Mouse (Mus musculus) C2C12 (cell line): ENCODE results near the gene 9530068E07Rik.

Experiments used
- CEBPB ChIP-seq: IDR thresholded peaks from one replicate; pipeline ENCODE4 v1.6.1; 2011; ENCODE audit warnings: low read depth, mild to moderate bottlenecking, control low read depth, moderate library complexity
- CTCF ChIP-seq: IDR thresholded peaks from one replicate; pipeline ENCODE4 v1.5.1; 2011; ENCODE audit not compliant: control insufficient read depth, insufficient read depth, insufficient read length

DNA sequence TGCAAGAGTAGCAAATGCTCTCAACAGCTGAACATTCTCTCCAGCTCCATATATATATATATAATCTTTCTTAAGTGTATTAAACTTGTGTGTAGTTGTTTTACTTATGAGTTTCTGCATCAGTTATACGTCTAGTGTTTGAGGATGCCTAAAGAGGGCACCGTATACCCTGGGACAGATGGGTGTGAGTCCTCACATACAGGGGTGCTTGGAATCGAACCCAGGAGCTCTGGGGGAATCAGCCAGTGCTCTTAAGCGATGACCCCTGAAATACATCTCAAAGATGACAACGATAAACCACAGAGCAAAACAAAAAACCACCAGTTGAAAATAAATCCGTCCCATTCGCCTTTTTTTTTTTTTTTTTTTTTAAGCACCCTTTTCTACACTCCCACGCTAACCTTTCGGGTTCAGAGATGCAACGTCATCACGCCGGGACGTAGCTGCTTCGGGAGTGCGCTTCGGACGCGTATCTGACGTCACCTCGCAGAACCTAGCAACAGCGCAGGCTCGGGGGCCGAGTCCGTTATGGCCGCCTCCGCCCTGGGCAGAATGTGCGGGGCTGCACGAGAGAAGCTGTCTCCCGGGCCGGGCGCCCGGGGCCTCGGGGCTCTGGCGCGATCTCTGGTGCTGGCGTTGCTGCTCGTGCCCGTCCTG, at the start of gene 9530068E07Rik:
- TF ChIP-seq CEBPB (no peak), CTCF (no peak)
